11 mouse cellular contexts compared by ENCODE assay signal in genomic region chrX:73815072-73815471, GRCm38 (mm10). TPM values are rescaled to one million over a fixed set of nuclear protein-coding genes. Genes with fewer than 3 reads are reported as not detected.
DNase-seq lines count a peak whose midpoint lies in the region; ATAC-seq and TF ChIP-seq lines count a peak whose summit lies in the region.
"Had no signal": no experiment of that assay in that cellular context is flagged by ENCODE, and none has a peak within 500 bp of the region (broad histone marks: within the 10 kb centered on the region; RNA-seq: fewer than 3 reads in every experiment).

No protein-coding gene starts in this region.

- H3K9me3 ChIP-seq in heart, embryonic 14.5 days (ENCODE audit: control insufficient read depth, low read length): no peaks in the 10 kb centered on the region
- no peaks in the 10 kb centered on the region for H3K9me3 ChIP-seq in hindbrain, embryonic 12.5 days (replicated peaks)
- no peaks in the 10 kb centered on the region for H3K9me3 ChIP-seq in midbrain, embryonic 16.5 days (replicated peaks; ENCODE audit: control insufficient read depth, low read length, poor library complexity, severe bottlenecking)

- no peaks in the 10 kb centered on the region for H3K79me2 ChIP-seq in heart, adult 2 months (replicated peaks; ENCODE audit: control insufficient read depth, insufficient read depth, low read length)

- peak overlapping the region; percentile 58 for H3K9ac ChIP-seq in heart, embryonic 14.5 days (ENCODE audit: low read length)
- no peak overlapping the region for H3K9ac ChIP-seq in heart, adult 2 months (ENCODE audit: low read depth, low read length)
- H3K9ac ChIP-seq in hindbrain, embryonic 12.5 days: peak overlapping the region; percentile 59
- H3K9ac ChIP-seq in midbrain, embryonic 16.5 days (ENCODE audit: low read depth, low read length): peak overlapping the region; percentile 67

- peak overlapping the region; percentile 20 to 21; a peak in 3 of 4 replicates for H3K4me3 ChIP-seq in heart, embryonic 14.5 days (ENCODE audit: control insufficient read depth in 1 of 2, insufficient read depth in 1 of 2, low read depth in 1 of 2, low read length in 2 of 2)
- no peak overlapping the region for H3K4me3 ChIP-seq in heart, adult 2 months
- peak overlapping the region; percentile 25 for H3K4me3 ChIP-seq in hindbrain, embryonic 12.5 days
- peak overlapping the region; percentile 25; the same call in 1 of the 2 replicates for H3K4me3 ChIP-seq in midbrain, embryonic 16.5 days (ENCODE audit: low read depth, low read length)
- H3K4me3 ChIP-seq: left cerebral cortex, adult 2 months had no signal

- H3K27ac ChIP-seq in heart, embryonic 14.5 days (replicated peaks in 1 of 2; ENCODE audit: control insufficient read depth in 1 of 2, insufficient read depth in 1 of 2, low read depth in 2 of 2, low read length in 2 of 2): no peak overlapping the region
- H3K27ac ChIP-seq in heart, adult 2 months: no peak overlapping the region
- H3K27ac ChIP-seq in hindbrain, embryonic 12.5 days: peak overlapping the region; percentile 79
- peak overlapping the region; percentile 73 for H3K27ac ChIP-seq in midbrain, embryonic 16.5 days (ENCODE audit: low read length)
- H3K27ac ChIP-seq: left cerebral cortex, adult 2 months had no signal

- H3K4me2 ChIP-seq in heart, embryonic 14.5 days (ENCODE audit: low read length): peak overlapping the region; percentile 54
- H3K4me2 ChIP-seq in hindbrain, embryonic 12.5 days (replicated peaks): peak overlapping the region; percentile 44
- H3K4me2 ChIP-seq in midbrain, embryonic 16.5 days (ENCODE audit: low read length): peak overlapping the region; percentile 51

- TF ChIP-seq EP300 in heart, adult 2 months (IDR thresholded peaks at IDR 0.05; ENCODE audit: insufficient read depth, low read depth, low read length): no peak

- intact Hi-C loops in heart, adult 2 months (cut with DNase I): no loop called here

- no peaks in the 10 kb centered on the region; a peak in 1 of 4 replicates for H3K4me1 ChIP-seq in heart, embryonic 14.5 days (ENCODE audit: control insufficient read depth in 2 of 2, insufficient read depth in 2 of 2, low read length in 2 of 2)
- no peaks in the 10 kb centered on the region for H3K4me1 ChIP-seq in heart, adult 2 months (ENCODE audit: control insufficient read depth, insufficient read depth, low read length)
- H3K4me1 ChIP-seq in hindbrain, embryonic 12.5 days: no peaks in the 10 kb centered on the region
- no peaks in the 10 kb centered on the region for H3K4me1 ChIP-seq in midbrain, embryonic 16.5 days (ENCODE audit: control insufficient read depth, insufficient read depth, low read length)

- DNase-seq in heart, adult 2 months: no peak
- peak; percentile 77 for DNase-seq in brain, embryonic 14.5 days (ENCODE audit: low read depth)
- no peak for DNase-seq in layer of hippocampus, adult 11-12 months (ENCODE audit: low spot score)
- no peak for DNase-seq in layer of hippocampus, adult 18-20 months (ENCODE audit: low spot score in 2 of 2)
- DNase-seq in urinary bladder, postnatal 14 days (ENCODE audit: low spot score): no peak
- DNase-seq: right cerebral cortex, postnatal 14 days had no signal

- 14% methylated on average over 12 of the region's 14 CpGs for WGBS in heart, embryonic 14.5 days
- 18% methylated on average over 14 of the region's 14 CpGs for WGBS in heart, adult 2 months
- 17% methylated on average over 14 of the region's 14 CpGs for WGBS in hindbrain, embryonic 12.5 days
- 14% methylated on average over 14 of the region's 14 CpGs for WGBS in midbrain, embryonic 16.5 days

- H3K36me3 ChIP-seq in heart, embryonic 14.5 days (ENCODE audit: control insufficient read depth, insufficient read depth, low read length): no peaks in the 10 kb centered on the region
- no peaks in the 10 kb centered on the region for H3K36me3 ChIP-seq in heart, adult 2 months (ENCODE audit: control insufficient read depth, insufficient read depth, low read length)
- H3K36me3 ChIP-seq in hindbrain, embryonic 12.5 days: no peaks in the 10 kb centered on the region
- H3K36me3 ChIP-seq in midbrain, embryonic 16.5 days (ENCODE audit: control insufficient read depth, insufficient read depth, low read length): no peaks in the 10 kb centered on the region

- H3K27me3 ChIP-seq in heart, embryonic 14.5 days (ENCODE audit: control insufficient read depth, insufficient read depth, low read length): no peaks in the 10 kb centered on the region
- H3K27me3 ChIP-seq in heart, adult 2 months (ENCODE audit: control insufficient read depth, insufficient read depth, low read length): no peaks in the 10 kb centered on the region
- H3K27me3 ChIP-seq in hindbrain, embryonic 12.5 days: no peaks in the 10 kb centered on the region
- no peaks in the 10 kb centered on the region for H3K27me3 ChIP-seq in midbrain, embryonic 16.5 days (ENCODE audit: control insufficient read depth, insufficient read depth, low read depth, low read length)

- TF ChIP-seq CTCF in heart, adult 2 months (IDR thresholded peaks at IDR 0.05): no peak
- no peak for TF ChIP-seq CTCF in brain, embryonic 14.5 days (IDR thresholded peaks at IDR 0.05; ENCODE audit: borderline replicate concordance, extremely low read depth, insufficient read depth, insufficient read length)

- no peak for ATAC-seq in heart, embryonic 14.5 days (ENCODE audit: insufficient number of reproducible peaks, insufficient read depth, low FRiP score, low read depth)
- peak; percentile 85 for ATAC-seq in hindbrain, embryonic 12.5 days (ENCODE audit: low FRiP score)
- ATAC-seq in midbrain, embryonic 16.5 days: peak; percentile 89
- ATAC-seq: CD4-positive, CD25-positive, alpha-beta regulatory T cell, adult 4 months had no signal

- TF ChIP-seq POLR2A in heart, adult 2 months (IDR thresholded peaks at IDR 0.05; ENCODE audit: insufficient read depth, low read depth, low read length): no peak
- TF ChIP-seq POLR2A in brain, embryonic 14.5 days (IDR thresholded peaks at IDR 0.05; ENCODE audit: borderline replicate concordance, extremely low read depth, insufficient read depth, insufficient read length, poor library complexity, severe bottlenecking): no peak

RNA-seq across cellular contexts. Expression of gene Pdzd4, which starts 9.7 kb away (rescaled TPM):
- 0.40 and 0.42 TPM in 2 replicates for polyA plus RNA-seq in heart, embryonic 14.5 days (2014; fragmentation: Nextera tagmentation; extraction: Ambion mirVana)
- 1 to 10 TPM; 1.5 to 1.7 TPM for total RNA-seq in heart, adult 2 months (2021)
- 0.91 and 1.1 TPM in 2 replicates for polyA plus RNA-seq in heart, adult 2 months (2012; rRNA removed)
- polyA plus RNA-seq in brain, embryonic 14.5 days (2012; rRNA removed): 88.2 and 125 TPM in 2 replicates
- polyA plus RNA-seq in hindbrain, embryonic 12.5 days (2016; fragmentation: Nextera tagmentation; extraction: Ambion mirVana): 2.7 and 2.8 TPM in 2 replicates
- polyA plus RNA-seq in midbrain, embryonic 16.5 days (2015; fragmentation: Nextera tagmentation; extraction: Ambion mirVana): 4.8 TPM in 2 replicates
- 100 to 1,000 TPM in 1 of 2 experiments, 10 to 100 TPM in 1; 95.8 to 104 TPM for total RNA-seq in layer of hippocampus, adult 18-20 months (2021)

RNA-seq across cellular contexts. Expression of gene Ssr4, which starts 28.2 kb away (rescaled TPM):
- polyA plus RNA-seq in heart, embryonic 14.5 days (2014; fragmentation: Nextera tagmentation; extraction: Ambion mirVana): 186 and 206 TPM in 2 replicates
- total RNA-seq in heart, adult 2 months (2021): 10 to 100 TPM; 78.1 to 81.8 TPM
- 116 and 124 TPM in 2 replicates for polyA plus RNA-seq in heart, adult 2 months (2012; rRNA removed)
- polyA plus RNA-seq in brain, embryonic 14.5 days (2012; rRNA removed): 130 and 205 TPM in 2 replicates
- 125 and 138 TPM in 2 replicates for polyA plus RNA-seq in hindbrain, embryonic 12.5 days (2016; fragmentation: Nextera tagmentation; extraction: Ambion mirVana)
- polyA plus RNA-seq in midbrain, embryonic 16.5 days (2015; fragmentation: Nextera tagmentation; extraction: Ambion mirVana): 126 and 131 TPM in 2 replicates
- 10 to 100 TPM; 87.4 to 87.6 TPM for total RNA-seq in layer of hippocampus, adult 18-20 months (2021)

RNA-seq across cellular contexts. Expression of gene Idh3g, which starts 28.4 kb away (rescaled TPM):
- 498 and 508 TPM in 2 replicates for polyA plus RNA-seq in heart, embryonic 14.5 days (2014; fragmentation: Nextera tagmentation; extraction: Ambion mirVana)
- 100 to 1,000 TPM; 573 to 710 TPM for total RNA-seq in heart, adult 2 months (2021)
- 1,208 and 1,962 TPM in 2 replicates for polyA plus RNA-seq in heart, adult 2 months (2012; rRNA removed)
- polyA plus RNA-seq in brain, embryonic 14.5 days (2012; rRNA removed): 382 and 510 TPM in 2 replicates
- 150 and 167 TPM in 2 replicates for polyA plus RNA-seq in hindbrain, embryonic 12.5 days (2016; fragmentation: Nextera tagmentation; extraction: Ambion mirVana)
- 232 and 252 TPM in 2 replicates for polyA plus RNA-seq in midbrain, embryonic 16.5 days (2015; fragmentation: Nextera tagmentation; extraction: Ambion mirVana)
- 100 to 1,000 TPM; 194 to 204 TPM for total RNA-seq in layer of hippocampus, adult 18-20 months (2021)

RNA-seq across cellular contexts. Expression of gene Srpk3, which starts 40.9 kb away (rescaled TPM):
- polyA plus RNA-seq in heart, embryonic 14.5 days (2014; fragmentation: Nextera tagmentation; extraction: Ambion mirVana): 76.5 and 79.5 TPM in 2 replicates
- 10 to 100 TPM; 26.1 to 29.9 TPM for total RNA-seq in heart, adult 2 months (2021)
- polyA plus RNA-seq in heart, adult 2 months (2012; rRNA removed): 64.2 and 76.7 TPM in 2 replicates
- 0.85 and 1.2 TPM in 2 replicates for polyA plus RNA-seq in brain, embryonic 14.5 days (2012; rRNA removed)
- 2.7 and 5.4 TPM in 2 replicates for polyA plus RNA-seq in hindbrain, embryonic 12.5 days (2016; fragmentation: Nextera tagmentation; extraction: Ambion mirVana)
- polyA plus RNA-seq in midbrain, embryonic 16.5 days (2015; fragmentation: Nextera tagmentation; extraction: Ambion mirVana): 2.0 and 2.4 TPM in 2 replicates
- total RNA-seq in layer of hippocampus, adult 18-20 months (2021): 1 to 10 TPM; 2.7 to 6.3 TPM

RNA-seq across cellular contexts. Expression of gene Plxnb3, which starts 58.2 kb away (rescaled TPM):
- polyA plus RNA-seq in heart, embryonic 14.5 days (2014; fragmentation: Nextera tagmentation; extraction: Ambion mirVana): 0.31 and 0.69 TPM in 2 replicates
- total RNA-seq in heart, adult 2 months (2021): 1 to 10 TPM; 1.0 to 2.0 TPM
- 4.5 and 4.7 TPM in 2 replicates for polyA plus RNA-seq in heart, adult 2 months (2012; rRNA removed)
- polyA plus RNA-seq in brain, embryonic 14.5 days (2012; rRNA removed): 0.58 and 0.79 TPM in 2 replicates
- 0.21 and 0.25 TPM in 2 replicates for polyA plus RNA-seq in hindbrain, embryonic 12.5 days (2016; fragmentation: Nextera tagmentation; extraction: Ambion mirVana)
- 0.25 and 0.40 TPM in 2 replicates for polyA plus RNA-seq in midbrain, embryonic 16.5 days (2015; fragmentation: Nextera tagmentation; extraction: Ambion mirVana)
- total RNA-seq in layer of hippocampus, adult 18-20 months (2021): 10 to 100 TPM; 11.7 to 12.2 TPM
- polyA plus RNA-seq: CD4-positive, CD25-positive, alpha-beta regulatory T cell, adult 4 months had no signal

Comparison
In these comparisons a context has a peak if more than half of its experiments do, and no peak if none do; other contexts are left out.
1. H3K27ac ChIP-seq: peak in hindbrain, embryonic 12.5 days (single experiment) and midbrain, embryonic 16.5 days (single experiment); none in heart, embryonic 14.5 days (0 of 2) and heart, adult 2 months (single experiment).
2. RNA of gene Pdzd4, which starts 9.7 kb away (polyA plus RNA-seq): 88.2 to 125 TPM in brain, embryonic 14.5 days; 4.8 TPM in midbrain, embryonic 16.5 days, 2.7 to 2.8 TPM in hindbrain, embryonic 12.5 days, 0.91 to 1.1 TPM in heart, adult 2 months and 0.40 to 0.42 TPM in heart, embryonic 14.5 days; every median in the first group is over 10 times any median in the second.
3. Peak in every context shown above with its lines, with median percentiles within 50 percentile points of each other: H3K4me2 ChIP-seq.